Mouse (Mus musculus): ENCODE measurements around the gene Gtf2ird1. TPM values are rescaled to one million over a fixed set of nuclear protein-coding genes. Genes with fewer than 3 reads are reported as not detected.

The Gtf2ird1 gene
- total RNA-seq, 2 experiments from 2014 or later, result 22.8 to 25.4 TPM

- H3K27ac ChIP-seq, result peak overlapping the region; percentile 100
- DNase-seq (ENCODE audit: low spot score in 2 of 2), result peak; percentile 46 to 53
- H3K4me3 ChIP-seq, result peak overlapping the region; percentile 85
- TF ChIP-seq CTCF (conservative IDR thresholded peaks at IDR 0.05), result peak; percentile 32
Observed at GRCm38 (mm10) chr5:134315623-134316350, 140.7 kb downstream of the Gtf2ird1 start.

- no peak for TF ChIP-seq CTCF (conservative IDR thresholded peaks at IDR 0.05)
- Histone ChIP-seq H3K4me3 (peak within 1 kb of the TSS; percentile 85), H3K27ac (peak within 1 kb of the TSS; percentile 100)
- peak; percentile 92 to 97 for DNase-seq (ENCODE audit: low spot score in 2 of 2)
Observed at GRCm38 (mm10) chr5:134314688-134315622, 141.6 kb downstream of the Gtf2ird1 start, which contains the start of gene Gtf2i. TSS of gene Gtf2i (minus strand) at chr5:134314760.

- TF ChIP-seq CTCF (conservative IDR thresholded peaks at IDR 0.05), result no peak
- peak overlapping the region; percentile 85 for H3K4me3 ChIP-seq
- peak overlapping the region; percentile 100 for H3K27ac ChIP-seq
- DNase-seq (ENCODE audit: low spot score in 2 of 2), result peak in 1 of 2 experiments; percentile 29
Observed at GRCm38 (mm10) chr5:134314068-134314674, 142.3 kb downstream of the Gtf2ird1 start.

GRCm38 (mm10) chr5:134313451-134314067, 143.0 kb downstream of the Gtf2ird1 start:
- peak overlapping the region; percentile 100 for H3K27ac ChIP-seq
- H3K4me3 ChIP-seq, result peak overlapping the region; percentile 85
- DNase-seq (ENCODE audit: low spot score in 2 of 2), result peak; percentile 85 to 89
- TF ChIP-seq CTCF (conservative IDR thresholded peaks at IDR 0.05), result no peak

- Histone ChIP-seq H3K4me3 (peak overlapping the region; percentile 85), H3K27ac (peak overlapping the region; percentile 100)
- TF ChIP-seq CTCF (conservative IDR thresholded peaks at IDR 0.05), result no peak
- peak; percentile 41 to 47 for DNase-seq (ENCODE audit: low spot score in 2 of 2)
Observed at GRCm38 (mm10) chr5:134312691-134313450, 143.6 kb downstream of the Gtf2ird1 start.

- Histone ChIP-seq H3K27ac (peak overlapping the region; percentile 100; the same call in 1 of the 2 replicates), H3K4me3 (peak overlapping the region; percentile 85; the same call in 1 of the 2 replicates)
- TF ChIP-seq CTCF (conservative IDR thresholded peaks at IDR 0.05), result no peak
- no peak for DNase-seq (ENCODE audit: low spot score in 2 of 2)
Observed at GRCm38 (mm10) chr5:134311894-134312411, 144.6 kb downstream of the Gtf2ird1 start.

- Histone ChIP-seq H3K27ac (peak overlapping the region; percentile 48; the same call in 1 of the 2 replicates), H3K4me3 (no peak overlapping the region)
- no peak for DNase-seq (ENCODE audit: low spot score in 2 of 2)
- no peak for TF ChIP-seq CTCF (conservative IDR thresholded peaks at IDR 0.05)
Observed at GRCm38 (mm10) chr5:134310201-134310600, 146.3 kb downstream of the Gtf2ird1 start.

- Histone ChIP-seq H3K4me3 (no peak overlapping the region), H3K27ac (peak overlapping the region; percentile 36; the same call in 1 of the 2 replicates)
- DNase-seq (ENCODE audit: low spot score in 2 of 2), result no peak
- no peak for TF ChIP-seq CTCF (conservative IDR thresholded peaks at IDR 0.05)
Observed at GRCm38 (mm10) chr5:134309345-134309744, 147.2 kb downstream of the Gtf2ird1 start.

Small RNA genes within 50 kb of the gene (microRNA-seq; reads per million reads assigned to microRNA genes)
- gene Gm26340 (0 reads per million in 2 experiments), gene Mir3965 (0 reads per million in 2 experiments)

Other genes starting within 250 kb of the Gtf2ird1 start
- gene Ncf1, start 227.1 kb downstream of the Gtf2ird1 start, total RNA-seq (2021), result 1 to 10 TPM; 7.2 to 9.0 TPM
- 100 to 1,000 TPM; 222 to 227 TPM for gene Gtf2i, start 142.0 kb downstream of the Gtf2ird1 start, total RNA-seq (2021)
- gene Clip2, start 95.7 kb upstream of the Gtf2ird1 start, total RNA-seq (2021), result 10 to 100 TPM; 90.0 to 99.3 TPM
- gene Syna, start 103.5 kb upstream of the Gtf2ird1 start, total RNA-seq (2021), result 1 to 10 TPM; 5.4 to 6.8 TPM
- gene Rfc2, start 124.7 kb upstream of the Gtf2ird1 start, total RNA-seq (2021), result 10 to 100 TPM; 48.1 to 55.6 TPM
- 1 to 10 TPM; 2.2 to 3.0 TPM for gene Lat2, start 158.3 kb upstream of the Gtf2ird1 start, total RNA-seq (2021)
- gene Eif4h, start 182.8 kb upstream of the Gtf2ird1 start, total RNA-seq (2021), result 100 to 1,000 TPM; 298 to 323 TPM
- gene Limk1, start 231.9 kb upstream of the Gtf2ird1 start, total RNA-seq (2021), result 10 to 100 TPM; 39.9 to 40.5 TPM